Mouse (Mus musculus): ENCODE data around the gene Tmbim1.

The Tmbim1 gene

DNA sequence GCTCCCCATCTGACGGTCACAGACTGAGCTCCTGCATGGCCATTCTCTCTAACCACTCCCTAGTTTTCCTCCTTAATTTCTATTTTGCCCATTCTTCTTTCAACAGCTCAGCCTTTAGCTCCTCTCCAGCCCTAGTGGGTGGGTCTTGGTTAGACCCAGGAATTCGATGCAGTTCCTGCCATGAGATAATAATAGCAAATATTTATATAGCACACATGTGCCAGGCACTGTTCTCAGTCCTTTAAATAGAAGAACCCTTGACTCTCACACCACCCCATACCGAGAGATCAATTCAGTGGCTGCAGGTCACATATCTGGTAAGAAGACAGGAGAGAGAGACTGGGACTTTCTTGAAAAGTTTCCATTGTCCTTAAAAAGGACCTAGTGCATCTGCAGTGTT lies 16.0 kb upstream of the Tmbim1 start:
- DNase-seq: no peak

GRCm38 (mm10) chr1:74318711-74319110 lies 13.3 kb upstream of the Tmbim1 start:
- no peak for DNase-seq

GRCm38 (mm10) chr1:74316114-74316827 lies 10.8 kb upstream of the Tmbim1 start:
- DNase-seq: peak; percentile 88

- peak; percentile 90 for DNase-seq
Observed at GRCm38 (mm10) chr1:74314796-74315195, 9.4 kb upstream of the Tmbim1 start.

DNA sequence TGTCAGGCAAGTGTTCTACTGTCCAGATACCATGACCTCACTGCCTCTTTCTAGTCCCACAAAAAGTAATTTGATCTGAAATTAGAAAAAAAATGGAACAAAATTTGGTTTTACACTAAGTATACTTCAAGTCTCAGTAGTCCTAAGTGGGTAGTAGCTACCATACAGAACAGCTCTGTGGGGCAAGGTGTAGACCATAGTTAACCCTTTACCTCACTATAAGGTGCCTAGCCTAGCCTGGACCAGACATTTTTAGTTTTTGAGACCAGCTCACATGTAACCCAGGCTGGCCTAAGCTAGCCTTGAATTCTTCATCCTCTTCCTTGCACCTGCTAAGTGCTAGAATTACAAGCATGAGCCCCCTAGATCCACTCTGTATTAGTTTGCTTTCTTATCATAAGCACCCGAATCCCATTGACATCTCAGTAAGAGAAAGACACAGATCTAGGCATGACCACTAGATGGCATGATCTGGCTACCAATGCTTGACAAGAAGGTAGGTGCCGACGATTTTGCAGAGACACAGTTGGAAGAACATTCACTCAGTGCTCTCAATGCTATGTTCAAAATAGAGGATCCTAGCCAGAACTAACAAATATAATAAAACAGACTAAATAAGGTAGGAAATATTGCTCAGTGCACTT lies 7.7 kb upstream of the Tmbim1 start:
- peak; percentile 95 for DNase-seq

DNA sequence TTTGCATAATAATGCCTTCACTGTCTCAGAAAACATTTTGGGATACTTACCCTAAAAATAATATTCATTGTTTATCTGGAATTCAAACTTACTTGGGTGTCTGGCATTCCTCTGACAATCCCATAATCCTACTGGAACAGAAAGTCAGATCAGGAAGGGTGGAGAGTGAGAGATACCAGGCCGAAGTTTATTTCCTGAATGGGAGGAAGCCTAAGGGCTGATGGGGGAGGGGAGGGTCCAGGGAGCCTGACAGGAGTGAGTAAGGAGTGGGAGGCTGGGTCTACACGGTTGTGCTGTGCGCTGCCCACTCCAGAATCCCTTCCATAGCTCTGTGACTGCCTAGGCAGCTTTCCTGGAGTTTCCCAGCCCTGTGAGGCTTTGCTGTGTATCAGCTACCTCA lies 4.3 kb upstream of the Tmbim1 start:
- DNase-seq: peak; percentile 92

DNA sequence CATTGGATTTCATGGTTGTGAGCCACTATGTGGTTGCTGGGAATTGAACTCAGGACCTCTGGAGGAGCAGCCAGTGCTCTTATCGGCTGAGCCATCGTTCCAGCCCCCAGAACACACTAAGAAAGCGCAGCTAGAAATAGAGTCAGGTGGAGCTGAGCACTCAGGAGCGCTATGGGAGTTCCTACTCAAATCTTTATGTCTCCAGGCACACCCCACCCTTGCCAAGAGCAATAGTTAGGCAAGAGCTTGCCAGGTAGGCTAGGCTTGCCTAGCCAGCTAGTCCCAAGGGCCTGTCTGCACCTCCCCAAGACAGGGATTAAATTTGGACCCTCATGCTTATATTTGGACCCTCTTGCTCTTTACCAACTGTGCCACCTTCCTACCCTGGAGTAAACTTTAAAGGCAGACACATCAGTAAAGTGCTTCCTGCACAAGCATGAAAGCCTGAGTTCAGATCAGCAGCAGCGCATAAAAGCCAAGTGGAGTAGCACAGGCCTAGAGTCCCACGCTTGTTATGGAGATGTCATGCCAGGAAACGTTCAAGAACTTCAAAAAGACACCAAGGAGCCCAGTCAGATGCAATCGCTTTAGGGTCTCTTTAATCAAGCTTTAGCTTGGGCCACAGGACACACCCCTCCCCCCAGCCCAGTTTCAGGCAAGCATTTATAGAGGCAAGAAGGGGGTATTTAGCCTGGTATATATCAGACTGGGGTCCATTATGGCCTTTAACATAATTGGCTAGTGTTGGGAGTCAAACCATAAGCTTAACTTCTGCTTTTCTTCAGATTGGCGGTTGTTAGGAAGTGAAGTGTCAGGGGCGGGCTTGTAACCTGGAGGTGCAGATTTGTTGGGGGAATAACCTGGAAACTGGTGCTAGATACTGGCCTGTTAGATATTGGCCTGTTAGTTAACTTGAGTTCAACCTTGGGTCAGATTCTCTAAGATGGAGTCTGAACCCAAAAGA lies 2.9 kb upstream of the Tmbim1 start:
- peak; percentile 89 for DNase-seq

GRCm38 (mm10) chr1:74307146-74307545 lies 1.7 kb upstream of the Tmbim1 start:
- DNase-seq: no peak

- no peak for DNase-seq
Observed at GRCm38 (mm10) chr1:74304946-74305345, 476 bp downstream of the Tmbim1 start.

- DNase-seq: no peak
Observed at GRCm38 (mm10) chr1:74304339-74304790, 1.1 kb downstream of the Tmbim1 start.

- peak; percentile 99 for DNase-seq
Observed at GRCm38 (mm10) chr1:74303509-74304338, 1.7 kb downstream of the Tmbim1 start.

GRCm38 (mm10) chr1:74302835-74303234 lies 2.6 kb downstream of the Tmbim1 start:
- peak; percentile 94 for DNase-seq

DNA sequence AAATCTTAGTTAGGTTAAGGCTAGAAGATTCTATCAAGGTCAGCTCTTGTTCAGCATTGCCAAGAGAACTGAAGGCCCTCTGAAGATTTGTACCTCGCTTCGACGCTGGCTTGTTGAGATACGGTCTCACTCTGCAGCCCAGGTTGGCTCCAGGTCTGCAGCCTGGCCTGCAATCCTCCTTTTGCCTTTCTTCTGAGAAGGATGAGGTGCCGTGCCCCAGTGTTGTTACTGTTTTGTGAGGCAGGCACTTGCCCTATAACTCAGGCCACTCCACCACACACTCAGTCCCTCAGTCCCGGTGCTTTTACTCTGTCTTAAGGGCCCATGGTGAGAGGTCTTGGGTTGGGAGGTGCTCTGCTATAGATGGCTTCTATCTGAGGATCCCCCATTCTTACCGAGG lies 3.2 kb downstream of the Tmbim1 start:
- peak; percentile 90 for DNase-seq

DNA sequence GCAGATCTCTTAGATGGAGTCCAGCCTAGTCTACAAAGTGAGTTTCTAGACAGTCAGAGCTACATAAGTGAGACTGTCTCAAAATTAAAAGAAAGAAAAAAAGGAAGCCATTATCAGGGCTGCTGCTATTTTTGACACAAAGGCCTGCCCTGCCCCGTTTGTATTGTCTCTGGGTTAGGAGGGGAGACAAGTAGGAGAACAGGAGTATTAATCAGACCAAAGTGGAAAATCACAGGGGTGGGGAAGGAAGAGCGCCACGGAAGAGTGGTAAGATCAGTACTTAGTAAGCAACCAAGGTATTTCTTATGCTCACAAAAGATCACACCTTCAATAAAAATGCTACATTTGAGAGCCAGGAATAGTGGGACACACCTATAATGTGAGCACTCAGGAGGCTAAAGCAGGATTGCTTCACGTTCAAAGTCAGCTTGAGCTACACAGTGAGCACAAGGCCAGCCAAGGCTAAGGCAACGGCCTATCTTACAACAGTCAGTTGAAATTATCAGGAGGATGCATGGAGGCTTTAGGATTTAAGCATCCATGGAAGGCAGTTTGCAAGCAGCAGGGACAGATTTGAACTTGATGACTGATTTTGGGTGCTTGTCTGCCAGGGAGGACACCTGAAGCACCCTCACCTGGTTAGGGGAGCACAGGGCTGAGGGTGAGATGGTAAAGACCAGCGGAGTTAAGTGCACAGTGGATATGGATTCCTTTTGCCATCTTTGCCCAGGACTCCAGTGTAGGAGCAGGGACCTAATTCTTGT lies 4.9 kb downstream of the Tmbim1 start:
- DNase-seq: peak; percentile 95

GRCm38 (mm10) chr1:74298996-74299395 lies 6.4 kb downstream of the Tmbim1 start:
- peak; percentile 96 for DNase-seq

DNA sequence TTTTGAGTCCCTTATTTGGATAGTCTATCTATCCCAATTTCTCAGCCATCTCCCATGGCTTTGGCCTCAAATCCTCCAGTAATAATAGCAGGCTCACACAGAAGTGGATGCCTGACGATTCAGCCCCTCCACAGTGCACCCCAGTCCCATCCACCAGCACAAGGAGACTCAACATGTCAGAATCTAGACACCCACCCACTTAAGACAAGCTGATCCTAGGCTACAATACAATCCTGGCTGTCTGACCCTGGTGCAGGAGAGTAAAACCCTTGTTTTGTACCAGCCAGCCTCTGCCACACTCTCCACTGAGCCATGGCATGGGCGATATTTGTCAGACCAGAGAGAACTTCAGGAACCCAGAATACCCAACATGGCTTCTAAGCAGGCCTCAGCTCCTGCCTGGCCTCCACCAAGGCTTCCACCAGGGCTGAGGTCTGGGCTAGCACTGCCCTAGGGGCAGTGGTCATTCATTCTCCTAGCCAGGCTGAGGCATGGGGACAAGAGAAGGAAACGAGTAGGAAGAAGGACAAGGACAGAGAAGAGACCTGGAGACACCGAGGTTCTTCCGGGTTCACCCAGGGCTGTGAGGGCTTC lies 7.2 kb downstream of the Tmbim1 start:
- peak; percentile 91 for DNase-seq

DNA sequence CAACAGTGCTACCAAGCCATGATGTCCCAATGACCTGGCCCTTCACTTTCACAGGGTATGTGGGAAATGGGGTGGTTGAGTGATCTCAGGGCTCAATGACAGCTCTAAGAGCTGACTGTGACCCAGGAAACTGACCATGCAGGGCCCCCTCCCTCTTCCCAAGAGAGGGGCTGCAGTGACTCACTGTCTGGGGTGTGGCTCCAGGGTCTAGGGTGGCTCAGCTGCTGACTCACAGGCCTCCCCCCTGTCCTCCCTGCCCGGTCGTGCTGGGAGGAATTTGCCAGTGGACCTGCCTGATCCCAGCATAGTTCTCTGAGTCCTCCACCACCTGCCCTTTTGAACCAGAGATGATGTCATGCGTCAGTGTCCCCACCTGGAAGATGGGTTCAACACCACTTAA lies 8.2 kb downstream of the Tmbim1 start:
- DNase-seq: peak; percentile 98

- DNase-seq: no peak
Observed at GRCm38 (mm10) chr1:74296477-74296876, 8.9 kb downstream of the Tmbim1 start.

DNA sequence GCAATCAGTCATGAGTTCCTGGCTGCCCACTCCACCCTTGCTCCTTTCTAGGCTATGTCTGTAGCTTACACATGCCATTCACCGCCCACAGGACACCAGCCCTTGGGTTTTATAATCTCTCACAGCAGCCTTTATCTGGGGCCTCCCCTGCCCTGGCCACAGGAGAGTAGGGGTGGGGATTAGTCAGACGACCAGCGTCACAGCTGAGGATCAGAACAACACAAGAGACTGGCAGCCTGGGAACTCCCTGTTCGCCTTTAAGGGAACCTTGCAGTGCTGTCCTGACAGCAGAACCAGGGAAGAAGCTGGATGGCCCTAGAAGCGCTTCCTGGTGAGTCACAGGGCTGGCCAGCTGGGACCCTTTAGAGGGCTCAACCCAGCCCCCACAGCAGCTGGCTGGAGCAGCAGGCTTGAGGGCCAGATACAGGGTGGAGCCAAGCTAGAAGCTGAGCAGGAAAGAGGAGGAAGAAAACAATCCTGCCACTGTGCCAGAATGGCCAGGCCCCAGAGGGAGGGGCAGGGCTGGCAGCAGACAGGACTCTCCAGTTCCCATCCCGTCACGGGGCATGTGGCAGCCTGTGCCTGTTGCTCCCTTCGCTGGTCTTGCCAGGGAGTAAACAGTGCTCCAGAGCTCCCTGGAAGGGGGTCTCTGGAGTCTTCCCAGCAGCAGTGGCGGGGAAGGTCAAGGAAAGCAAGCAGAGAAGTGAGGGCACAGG lies 9.8 kb downstream of the Tmbim1 start:
- DNase-seq: peak; percentile 100

GRCm38 (mm10) chr1:74294733-74295455 lies 10.5 kb downstream of the Tmbim1 start:
- DNase-seq: no peak
